Mouse (Mus musculus) telencephalon, adult 2 months (tissue): ENCODE measurements around the gene Pakap.

Experiments used
- DNase-seq: peaks from one replicate; pipeline ENCODE4 v3.0.0-alpha.2; 2011; ENCODE audit warnings: low read depth, low spot score

The Pakap gene

GRCm38 (mm10) chr4:57625306-57625705 is 57.3 kb downstream of the Pakap start:
- no peak for DNase-seq

GRCm38 (mm10) chr4:57625756-57626155 is 57.8 kb downstream of the Pakap start:
- DNase-seq = no peak

GRCm38 (mm10) chr4:57626921-57627320 is 58.9 kb downstream of the Pakap start:
- no peak for DNase-seq

GRCm38 (mm10) chr4:57632386-57632785 is 64.4 kb downstream of the Pakap start:
- DNase-seq = no peak

- peak; percentile 42 for DNase-seq
Measured at GRCm38 (mm10) chr4:57633052-57633451, 65.1 kb downstream of the Pakap start.

GRCm38 (mm10) chr4:57634956-57635355 is 67.0 kb downstream of the Pakap start:
- no peak for DNase-seq

- DNase-seq = no peak
Measured at GRCm38 (mm10) chr4:57636782-57637482, 69.0 kb downstream of the Pakap start.

GRCm38 (mm10) chr4:57637636-57638386 is 69.8 kb downstream of the Pakap start:
- DNase-seq = no peak

GRCm38 (mm10) chr4:57638941-57639340 is 71.0 kb downstream of the Pakap start:
- no peak for DNase-seq

GRCm38 (mm10) chr4:57640222-57640621 is 72.2 kb downstream of the Pakap start:
- DNase-seq = no peak

GRCm38 (mm10) chr4:57640971-57641370 is 73.0 kb downstream of the Pakap start:
- DNase-seq = no peak

GRCm38 (mm10) chr4:57650994-57651393 is 83.0 kb downstream of the Pakap start:
- DNase-seq = no peak

- DNase-seq = no peak
Measured at GRCm38 (mm10) chr4:57651547-57651946, 83.6 kb downstream of the Pakap start.

- peak; percentile 63 for DNase-seq
Measured at GRCm38 (mm10) chr4:57652185-57652904, 84.4 kb downstream of the Pakap start.

GRCm38 (mm10) chr4:57655966-57656365 is 88.0 kb downstream of the Pakap start:
- DNase-seq = no peak

- DNase-seq = peak; percentile 56
Measured at GRCm38 (mm10) chr4:57656388-57656787, 88.4 kb downstream of the Pakap start.

GRCm38 (mm10) chr4:57656861-57657260 is 88.9 kb downstream of the Pakap start:
- no peak for DNase-seq

- DNase-seq = no peak
Measured at GRCm38 (mm10) chr4:57660470-57660869, 92.5 kb downstream of the Pakap start.

- no peak for DNase-seq
Measured at GRCm38 (mm10) chr4:57666101-57666500, 98.1 kb downstream of the Pakap start.

- DNase-seq = no peak
Measured at GRCm38 (mm10) chr4:57670813-57671469, 103.0 kb downstream of the Pakap start.

- DNase-seq = no peak
Measured at GRCm38 (mm10) chr4:57672541-57672940, 104.6 kb downstream of the Pakap start.
